Mouse (Mus musculus): ENCODE results near the gene Washc3. TPM values are rescaled to one million over a fixed set of nuclear protein-coding genes. Genes with fewer than 3 reads are reported as not detected.

Gene Washc3
- polyA plus RNA-seq, 1 experiment from 2014 or later, result 98.4 TPM

GRCm38 (mm10) chr10:88244681-88245080, 43.8 kb downstream of the Washc3 start:
- no peak overlapping the region for H3K9ac ChIP-seq (ENCODE audit: low read depth, low read length)
- no peaks in the 10 kb centered on the region for H3K4me1 ChIP-seq (replicated peaks; ENCODE audit: insufficient read depth, low read length)
- no peak for TF ChIP-seq CTCF (IDR thresholded peaks at IDR 0.05; ENCODE audit: low read depth)
- DNase-seq (ENCODE audit: low spot score) (no peak), ATAC-seq (replicated peaks; ENCODE audit: low FRiP score, low read depth) (no peak)
- H3K4me3 ChIP-seq (replicated peaks; ENCODE audit: low read depth, low read length), result no peak overlapping the region
- WGBS, result 89% methylated on average over 13 of the region's 13 CpGs
- no peaks in the 10 kb centered on the region for H3K36me3 ChIP-seq (ENCODE audit: insufficient read depth, low read length)
- H3K27ac ChIP-seq, result no peak overlapping the region
- H3K9me3 ChIP-seq (replicated peaks; ENCODE audit: low read length), result no peaks in the 10 kb centered on the region
- no peaks in the 10 kb centered on the region for H3K27me3 ChIP-seq (ENCODE audit: insufficient read depth, low read length)
- no peak overlapping the region for H3K4me2 ChIP-seq (ENCODE audit: low read length)

GRCm38 (mm10) chr10:88250300-88250699, 49.4 kb downstream of the Washc3 start:
- DNase-seq (ENCODE audit: low spot score) (no peak), ATAC-seq (replicated peaks; ENCODE audit: low FRiP score, low read depth) (no peak)
- H3K4me2 ChIP-seq (ENCODE audit: low read length), result no peak overlapping the region
- H3K4me3 ChIP-seq (replicated peaks; ENCODE audit: low read depth, low read length), result no peak overlapping the region
- H3K9me3 ChIP-seq (replicated peaks; ENCODE audit: low read length), result no peaks in the 10 kb centered on the region
- no peak for TF ChIP-seq CTCF (IDR thresholded peaks at IDR 0.05; ENCODE audit: low read depth)
- no peak overlapping the region for H3K27ac ChIP-seq
- no peaks in the 10 kb centered on the region for H3K27me3 ChIP-seq (ENCODE audit: insufficient read depth, low read length)
- H3K9ac ChIP-seq (ENCODE audit: low read depth, low read length), result no peak overlapping the region
- WGBS, result 68% methylated on average over 3 of the region's 3 CpGs
- no peaks in the 10 kb centered on the region for H3K36me3 ChIP-seq (ENCODE audit: insufficient read depth, low read length)
- no peaks in the 10 kb centered on the region for H3K4me1 ChIP-seq (replicated peaks; ENCODE audit: insufficient read depth, low read length)

- ATAC-seq (replicated peaks; ENCODE audit: low FRiP score, low read depth) (no peak), DNase-seq (ENCODE audit: low spot score) (peak; percentile 22)
- Histone ChIP-seq H3K9me3 (replicated peaks; ENCODE audit: low read length) (no peaks in the 10 kb centered on the region), H3K4me3 (replicated peaks; ENCODE audit: low read depth, low read length) (no peak overlapping the region), H3K4me1 (replicated peaks; ENCODE audit: insufficient read depth, low read length) (no peaks in the 10 kb centered on the region), H3K27ac (no peak overlapping the region), H3K4me2 (ENCODE audit: low read length) (no peak overlapping the region), H3K27me3 (ENCODE audit: insufficient read depth, low read length) (no peaks in the 10 kb centered on the region), H3K9ac (ENCODE audit: low read depth, low read length) (no peak overlapping the region), H3K36me3 (ENCODE audit: insufficient read depth, low read length) (no peaks in the 10 kb centered on the region)
- TF ChIP-seq CTCF (IDR thresholded peaks at IDR 0.05; ENCODE audit: low read depth), result no peak
- WGBS, result 52% methylated on average over 9 of the region's 9 CpGs
Observed at GRCm38 (mm10) chr10:88252121-88252862, 51.4 kb downstream of the Washc3 start.

- no peaks in the 10 kb centered on the region for H3K4me1 ChIP-seq (replicated peaks; ENCODE audit: insufficient read depth, low read length)
- H3K27me3 ChIP-seq (ENCODE audit: insufficient read depth, low read length), result no peaks in the 10 kb centered on the region
- DNase-seq (ENCODE audit: low spot score) (peak; percentile 15), ATAC-seq (replicated peaks; ENCODE audit: low FRiP score, low read depth) (no peak)
- no peak overlapping the region for H3K4me3 ChIP-seq (replicated peaks; ENCODE audit: low read depth, low read length)
- no peak overlapping the region for H3K4me2 ChIP-seq (ENCODE audit: low read length)
- no peak for TF ChIP-seq CTCF (IDR thresholded peaks at IDR 0.05; ENCODE audit: low read depth)
- H3K9me3 ChIP-seq (replicated peaks; ENCODE audit: low read length), result no peaks in the 10 kb centered on the region
- H3K36me3 ChIP-seq (ENCODE audit: insufficient read depth, low read length), result no peaks in the 10 kb centered on the region
- WGBS, result 80% methylated on average over 2 of the region's 2 CpGs
- no peak overlapping the region for H3K27ac ChIP-seq
- no peak overlapping the region for H3K9ac ChIP-seq (ENCODE audit: low read depth, low read length)
Observed at GRCm38 (mm10) chr10:88255556-88255955, 54.7 kb downstream of the Washc3 start.

- Histone ChIP-seq H3K27ac (no peak overlapping the region), H3K27me3 (ENCODE audit: insufficient read depth, low read length) (no peaks in the 10 kb centered on the region), H3K9ac (ENCODE audit: low read depth, low read length) (no peak overlapping the region), H3K4me3 (replicated peaks; ENCODE audit: low read depth, low read length) (no peak overlapping the region), H3K36me3 (ENCODE audit: insufficient read depth, low read length) (no peaks in the 10 kb centered on the region), H3K4me2 (ENCODE audit: low read length) (no peak overlapping the region), H3K9me3 (replicated peaks; ENCODE audit: low read length) (no peaks in the 10 kb centered on the region), H3K4me1 (replicated peaks; ENCODE audit: insufficient read depth, low read length) (0 out of 2 replicates have a peak, but pooled peaks cover 3% of the 10 kb centered on the region)
- no peak for TF ChIP-seq CTCF (IDR thresholded peaks at IDR 0.05; ENCODE audit: low read depth)
- ATAC-seq (replicated peaks; ENCODE audit: low FRiP score, low read depth) (no peak), DNase-seq (ENCODE audit: low spot score) (peak; percentile 19)
- WGBS, result 71% methylated on average over 12 of the region's 12 CpGs
Observed at GRCm38 (mm10) chr10:88260309-88260708, 59.4 kb downstream of the Washc3 start.

GRCm38 (mm10) chr10:88261186-88261585, 60.3 kb downstream of the Washc3 start:
- no peak overlapping the region for H3K4me3 ChIP-seq (replicated peaks; ENCODE audit: low read depth, low read length)
- DNase-seq (ENCODE audit: low spot score) (peak; percentile 53), ATAC-seq (replicated peaks; ENCODE audit: low FRiP score, low read depth) (no peak)
- 0 out of 2 replicates have a peak, but pooled peaks cover 3% of the 10 kb centered on the region for H3K4me1 ChIP-seq (replicated peaks; ENCODE audit: insufficient read depth, low read length)
- no peak for TF ChIP-seq CTCF (IDR thresholded peaks at IDR 0.05; ENCODE audit: low read depth)
- no peak overlapping the region for H3K4me2 ChIP-seq (ENCODE audit: low read length)
- no peaks in the 10 kb centered on the region for H3K9me3 ChIP-seq (replicated peaks; ENCODE audit: low read length)
- H3K27me3 ChIP-seq (ENCODE audit: insufficient read depth, low read length), result no peaks in the 10 kb centered on the region
- no peaks in the 10 kb centered on the region for H3K36me3 ChIP-seq (ENCODE audit: insufficient read depth, low read length)
- no peak overlapping the region for H3K27ac ChIP-seq
- H3K9ac ChIP-seq (ENCODE audit: low read depth, low read length), result no peak overlapping the region
- 25% methylated on average over 3 of the region's 3 CpGs for WGBS

All from kidney, postnatal 0 days (tissue).